Mouse (Mus musculus) B cell, adult 67 days (primary cell): ENCODE measurements around the gene Krba1. TPM values are rescaled to one million over a fixed set of nuclear protein-coding genes. Genes with fewer than 3 reads are reported as not detected.

Experiments used
- total RNA-seq, 2 experiments: library from RNA; stranded (reverse); gene quantifications; 4 replicates each; pipeline ENCODE4 v1.2.4; 2023

The Krba1 gene
- 10 to 100 TPM; 21.9 to 34.4 TPM for total RNA-seq

DNA sequence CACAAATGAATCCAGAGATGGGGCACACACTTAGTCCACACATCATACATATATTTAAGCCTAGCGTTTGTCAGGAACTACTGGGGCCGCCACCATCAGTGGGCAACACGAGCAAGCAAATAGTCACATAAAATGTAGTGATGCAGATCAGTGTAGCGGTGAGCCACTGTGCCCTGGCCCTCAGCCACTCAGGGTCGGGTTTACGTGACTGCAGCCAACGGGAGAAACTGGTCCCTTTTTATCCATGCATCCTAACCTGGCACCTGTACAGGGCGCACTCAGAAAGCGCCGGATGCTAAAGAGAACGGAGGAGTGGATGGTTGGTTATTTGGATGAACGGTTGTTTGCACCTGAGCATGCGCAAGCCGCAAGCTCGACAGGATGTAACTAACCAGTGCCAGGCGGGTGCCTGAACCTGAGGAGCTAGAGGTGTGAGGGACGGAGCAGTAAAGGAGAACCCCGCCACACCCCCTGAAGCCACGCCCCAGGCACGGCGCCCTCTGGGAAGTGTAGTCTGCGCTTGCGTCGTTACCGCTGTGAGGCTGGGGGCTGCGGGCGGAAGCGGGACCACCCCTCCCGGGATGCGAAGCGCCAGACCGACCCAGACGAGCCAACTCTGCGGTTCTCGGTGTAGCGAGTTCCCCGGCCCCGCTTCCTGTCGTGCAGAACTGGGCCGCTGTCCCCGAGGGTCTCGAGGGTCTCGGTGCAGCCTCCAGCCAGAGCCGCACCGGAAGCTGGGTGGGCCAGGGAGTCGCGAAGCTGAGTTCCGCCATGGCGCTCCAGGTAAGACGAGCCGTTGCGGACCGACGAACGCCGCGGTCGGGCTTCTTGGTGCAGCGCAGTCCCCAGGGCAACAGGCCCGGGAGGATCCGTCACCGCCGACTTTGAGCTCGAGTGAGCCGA lies at the start of gene Krba1:
Krba1 (plus strand) TSS at position 482 of the 903 bp plus-strand sequence.

DNA sequence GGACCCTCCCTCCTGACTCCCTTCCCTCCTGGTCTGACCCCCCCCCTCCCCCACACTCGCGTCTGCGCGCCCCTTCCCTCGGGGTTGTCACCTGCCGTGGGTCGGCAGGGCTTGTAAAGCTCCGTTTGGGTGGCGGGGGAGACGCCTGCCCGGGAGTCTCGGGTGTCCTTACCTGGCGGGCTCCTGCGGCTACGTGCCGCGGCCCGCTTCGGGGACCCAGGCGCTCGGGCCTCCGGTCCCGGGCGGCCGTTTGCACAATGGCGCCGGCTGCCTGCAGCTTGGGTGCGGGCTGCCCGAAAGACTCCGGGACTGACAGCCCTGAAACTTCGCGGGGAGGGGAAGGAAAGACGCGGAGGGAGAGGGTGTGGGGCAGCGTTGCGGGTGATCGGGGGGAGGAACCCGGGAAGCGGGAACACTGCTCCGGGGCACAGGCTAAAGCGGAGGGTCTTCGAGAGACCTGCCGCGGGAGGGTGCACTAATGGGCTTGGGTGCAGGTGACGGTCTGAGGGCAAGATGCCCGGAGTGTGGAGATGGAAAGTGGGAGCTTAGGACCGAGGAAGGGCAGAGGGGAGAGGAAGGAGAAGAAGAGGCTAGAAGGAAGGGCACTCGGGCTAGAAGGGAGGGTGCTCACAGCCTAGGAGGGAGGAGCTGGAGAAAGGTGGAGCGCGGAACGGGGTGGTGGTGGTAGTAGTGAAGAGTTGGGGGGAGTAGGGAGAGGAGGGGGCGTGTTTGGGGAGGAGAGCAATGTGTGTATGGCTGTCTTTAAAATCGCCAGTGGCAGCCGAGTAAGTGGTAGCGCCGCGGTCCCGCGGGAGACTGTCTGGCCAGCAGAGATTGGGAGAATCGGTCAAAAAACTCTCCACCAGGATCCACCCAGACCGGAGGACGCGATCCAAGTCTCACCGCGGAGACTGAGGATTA lies 50.1 kb downstream of the Krba1 start, which contains the start of gene Zfp467:
Zfp467 (minus strand) TSS at position 645 of the 921 bp plus-strand sequence.

DNA sequence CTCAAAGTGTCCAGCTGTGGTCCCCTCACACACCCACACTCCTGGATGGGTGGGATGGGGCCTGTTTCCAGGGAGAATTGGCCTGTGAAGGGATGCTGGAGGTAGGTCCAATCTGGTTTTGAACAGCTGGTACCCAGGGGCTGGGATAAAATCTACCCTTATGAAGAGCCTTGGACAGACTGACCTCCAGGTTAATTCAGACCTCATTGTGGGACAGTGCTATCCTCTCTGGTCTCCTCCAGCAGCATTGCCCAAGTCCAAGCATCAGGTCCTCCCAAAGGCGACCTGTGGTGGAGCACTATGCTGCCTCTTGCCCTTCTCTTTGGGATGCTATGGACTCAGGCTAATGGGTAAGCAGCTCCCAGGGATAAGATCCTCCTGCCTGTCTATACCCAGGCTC lies 52.5 kb downstream of the Krba1 start, which contains the start of gene Sspo:
Sspo (plus strand) TSS at position 301 of the 400 bp plus-strand sequence.

Other genes with a start within 250 kb of the Krba1 start
- 10 to 100 TPM in 1 of 2 experiments, 1 to 10 TPM in 1; 7.2 to 11.6 TPM for gene Zfp467, start 50.2 kb downstream of the Krba1 start, total RNA-seq
- under 1 TPM in 1 of 2 experiments, not detected in 1; 0.24 TPM for gene Sspo, start 52.6 kb downstream of the Krba1 start, total RNA-seq
- under 1 TPM; 0.30 to 0.41 TPM for gene Atp6v0e2, start 142.0 kb downstream of the Krba1 start, total RNA-seq
- gene Lrrc61, start 159.2 kb downstream of the Krba1 start, total RNA-seq, result 10 to 100 TPM; 45.3 to 55.6 TPM
- not detected for gene Rarres2, start 177.2 kb downstream of the Krba1 start, total RNA-seq
- not detected for gene Gm45021, start 194.0 kb downstream of the Krba1 start, total RNA-seq
- 1 to 10 TPM; 8.4 to 8.9 TPM for gene Repin1, start 198.3 kb downstream of the Krba1 start, total RNA-seq
- not detected for gene Gm44965, start 198.4 kb downstream of the Krba1 start, total RNA-seq
- 1 to 10 TPM; 4.8 to 7.1 TPM for gene Zfp775, start 206.5 kb downstream of the Krba1 start, total RNA-seq
- gene AI854703, start 231.2 kb downstream of the Krba1 start, total RNA-seq, result under 1 TPM; 0.35 to 0.42 TPM